ENCODE assay signal across 8 mouse cellular contexts in genomic region chr1:186721846-186722245, GRCm38 (mm10). TPM values are rescaled to one million over a fixed set of nuclear protein-coding genes. Genes with fewer than 3 reads are reported as not detected.
A peak's percentile ranks its signal among the peaks of the same experiment; 100 is the strongest.
DNase-seq lines count a peak whose midpoint lies in the region; ATAC-seq and TF ChIP-seq lines count a peak whose summit lies in the region.

No protein-coding gene starts in this region.

- no peak overlapping the region for H3K9ac ChIP-seq in forebrain, embryonic 12.5 days
- no peak overlapping the region for H3K9ac ChIP-seq in liver, postnatal 0 days (replicated peaks)
- no peak overlapping the region for H3K9ac ChIP-seq in neural tube, embryonic 14.5 days (replicated peaks; ENCODE audit: low read depth, low read length)

- WGBS in forebrain, embryonic 12.5 days: 38% methylated on average over 12 of the region's 12 CpGs
- WGBS in liver, postnatal 0 days (ENCODE audit: insufficient replicate concordance): 40% methylated on average over 12 of the region's 12 CpGs
- 43% methylated on average over 12 of the region's 12 CpGs for WGBS in neural tube, embryonic 14.5 days

- DNase-seq in c-Kit-positive CD71-positive TER-119-positive erythroid progenitor cells, embryonic 14.5 days (ENCODE audit: low spot score): peak; percentile 74
- peak; percentile 82 to 89 for DNase-seq in heart, postnatal 14 days
- peak; percentile 88 for DNase-seq in layer of hippocampus, adult 11-12 months (ENCODE audit: low spot score)
- peak; percentile 84 for DNase-seq in liver, postnatal 0 days
- DNase-seq in telencephalon, adult 2 months (ENCODE audit: low read depth, low spot score): peak; percentile 65

- H3K27me3 ChIP-seq in E14TG2a.4 (ENCODE audit: insufficient read depth, low read length): no peaks in the 10 kb centered on the region
- H3K27me3 ChIP-seq in forebrain, embryonic 12.5 days: no peaks in the 10 kb centered on the region
- H3K27me3 ChIP-seq in liver, postnatal 0 days (ENCODE audit: insufficient read depth, low read length): no peaks in the 10 kb centered on the region
- no peaks in the 10 kb centered on the region for H3K27me3 ChIP-seq in neural tube, embryonic 14.5 days (ENCODE audit: control insufficient read depth, insufficient read depth, low read length)

- no peak for TF ChIP-seq EP300 in liver, postnatal 0 days (IDR thresholded peaks at IDR 0.05; ENCODE audit: low read depth)

- H3K4me1 ChIP-seq in E14TG2a.4 (replicated peaks; ENCODE audit: low read depth, low read length): peaks cover 37% of the 10 kb centered on the region
- H3K4me1 ChIP-seq in forebrain, embryonic 12.5 days: no peaks in the 10 kb centered on the region
- no peaks in the 10 kb centered on the region for H3K4me1 ChIP-seq in liver, postnatal 0 days (ENCODE audit: insufficient read depth)
- H3K4me1 ChIP-seq in neural tube, embryonic 14.5 days (ENCODE audit: control insufficient read depth, insufficient read depth, low read length): no peaks in the 10 kb centered on the region

- no peak overlapping the region for H3K4me2 ChIP-seq in forebrain, embryonic 12.5 days
- H3K4me2 ChIP-seq in liver, postnatal 0 days (ENCODE audit: low read depth, low read length): no peak overlapping the region
- no peak overlapping the region for H3K4me2 ChIP-seq in neural tube, embryonic 14.5 days (ENCODE audit: low read depth, low read length)

- H3K27ac ChIP-seq in forebrain, embryonic 12.5 days: no peak overlapping the region
- no peak overlapping the region for H3K27ac ChIP-seq in liver, postnatal 0 days (ENCODE audit: low read depth)
- H3K27ac ChIP-seq in neural tube, embryonic 14.5 days (ENCODE audit: low read depth, low read length): no peak overlapping the region

- peaks cover 76% of the 10 kb centered on the region for H3K36me3 ChIP-seq in E14TG2a.4 (ENCODE audit: insufficient read depth, low read length)
- peaks cover 11% of the 10 kb centered on the region for H3K36me3 ChIP-seq in forebrain, embryonic 12.5 days (replicated peaks)
- peaks cover 8% of the 10 kb centered on the region for H3K36me3 ChIP-seq in liver, postnatal 0 days (replicated peaks; ENCODE audit: insufficient read depth, low read length)
- H3K36me3 ChIP-seq in neural tube, embryonic 14.5 days (ENCODE audit: control insufficient read depth, insufficient read depth, low read length): no peaks in the 10 kb centered on the region; the same call in 1 of the 2 replicates

- intact Hi-C loops in heart, postnatal 14 days (cut with DNase I): loop anchor here (1.0 to 5.0 kb wide), 3 partner anchors 970 to 1175 kb away; no protein-coding TSS in a partner anchor

- peak; percentile 77 for ATAC-seq in forebrain, embryonic 12.5 days (ENCODE audit: low FRiP score)
- ATAC-seq in liver, postnatal 0 days: peak; percentile 66; the same call in 1 of the 2 replicates
- ATAC-seq in neural tube, embryonic 14.5 days (ENCODE audit: low read depth): peak; percentile 81

- H3K9me3 ChIP-seq in E14TG2a.4 (ENCODE audit: low read length): no peaks in the 10 kb centered on the region
- no peaks in the 10 kb centered on the region for H3K9me3 ChIP-seq in forebrain, embryonic 12.5 days
- H3K9me3 ChIP-seq in liver, postnatal 0 days (ENCODE audit: low read length): no peaks in the 10 kb centered on the region
- H3K9me3 ChIP-seq in neural tube, embryonic 14.5 days (ENCODE audit: control insufficient read depth, low read length): no peaks in the 10 kb centered on the region

- no peak overlapping the region for H3K4me3 ChIP-seq in E14TG2a.4 (replicated peaks; ENCODE audit: low read length)
- H3K4me3 ChIP-seq in forebrain, embryonic 12.5 days (replicated peaks): no peak overlapping the region
- no peak overlapping the region for H3K4me3 ChIP-seq in liver, postnatal 0 days (ENCODE audit: low read depth, low read length)
- no peak overlapping the region for H3K4me3 ChIP-seq in neural tube, embryonic 14.5 days (ENCODE audit: low read depth, low read length)

- TF ChIP-seq CTCF in E14TG2a.4 (conservative IDR thresholded peaks at IDR 0.05; ENCODE audit: low read length): peak; percentile 95
- TF ChIP-seq CTCF in liver, postnatal 0 days (IDR thresholded peaks at IDR 0.05; ENCODE audit: low read depth): peak; percentile 98

RNA-seq across cellular contexts. Expression of gene Tgfb2, which starts 16.1 kb away (rescaled TPM):
- polyA plus RNA-seq in forebrain, embryonic 12.5 days (2016; fragmentation: Nextera tagmentation; extraction: Ambion mirVana): 20.5 and 23.0 TPM in 2 replicates
- 1 to 10 TPM; 7.6 to 7.9 TPM for total RNA-seq in heart, postnatal 14 days (2021)
- polyA plus RNA-seq in liver, postnatal 0 days (2015; fragmentation: Nextera tagmentation; extraction: Ambion mirVana): 0.81 and 0.99 TPM in 2 replicates
- 35.9 and 39.5 TPM in 2 replicates for polyA plus RNA-seq in neural tube, embryonic 14.5 days (2014; fragmentation: Nextera tagmentation; extraction: Ambion mirVana)

RNA-seq across cellular contexts. Expression of gene Rrp15, which starts 27.3 kb away (rescaled TPM):
- 52.7 and 58.8 TPM in 2 replicates for polyA plus RNA-seq in forebrain, embryonic 12.5 days (2016; fragmentation: Nextera tagmentation; extraction: Ambion mirVana)
- 1 to 10 TPM; 7.3 to 9.1 TPM for total RNA-seq in heart, postnatal 14 days (2021)
- polyA plus RNA-seq in liver, postnatal 0 days (2015; fragmentation: Nextera tagmentation; extraction: Ambion mirVana): 22.1 and 22.4 TPM in 2 replicates
- polyA plus RNA-seq in neural tube, embryonic 14.5 days (2014; fragmentation: Nextera tagmentation; extraction: Ambion mirVana): 27.8 and 35.1 TPM in 2 replicates

Comparison
In these comparisons a context has a peak if more than half of its experiments do, and no peak if none do; other contexts are left out.
1. RNA of gene Tgfb2, which starts 16.1 kb away (polyA plus RNA-seq): 35.9 to 39.5 TPM in neural tube, embryonic 14.5 days and 20.5 to 23.0 TPM in forebrain, embryonic 12.5 days; 0.81 to 0.99 TPM in liver, postnatal 0 days; every median in the first group is over 10 times any median in the second.
2. Peak in every context shown above with its lines, with median percentiles within 50 percentile points of each other: DNase-seq and ATAC-seq.